Mouse (Mus musculus) G1E (cell line): ENCODE data around the gene Tcf21.

ENCODE experiments used
- CTCF ChIP-seq: IDR thresholded peaks from 2 replicates; pipeline ENCODE4 v1.5.1; 2012; ENCODE audit warnings: low read depth, low read length, inconsistent platforms, mixed read lengths
- GATA2 ChIP-seq: IDR thresholded peaks from 2 replicates; pipeline ENCODE4 v1.6.1; 2012; ENCODE audit warnings: low read depth, low read length, inconsistent platforms, borderline replicate concordance
- TAL1 ChIP-seq: conservative IDR thresholded peaks from 2 replicates; pipeline ENCODE4 v1.6.1; 2012; ENCODE audit warnings: low read depth, low read length, inconsistent platforms, mixed read lengths

DNA sequence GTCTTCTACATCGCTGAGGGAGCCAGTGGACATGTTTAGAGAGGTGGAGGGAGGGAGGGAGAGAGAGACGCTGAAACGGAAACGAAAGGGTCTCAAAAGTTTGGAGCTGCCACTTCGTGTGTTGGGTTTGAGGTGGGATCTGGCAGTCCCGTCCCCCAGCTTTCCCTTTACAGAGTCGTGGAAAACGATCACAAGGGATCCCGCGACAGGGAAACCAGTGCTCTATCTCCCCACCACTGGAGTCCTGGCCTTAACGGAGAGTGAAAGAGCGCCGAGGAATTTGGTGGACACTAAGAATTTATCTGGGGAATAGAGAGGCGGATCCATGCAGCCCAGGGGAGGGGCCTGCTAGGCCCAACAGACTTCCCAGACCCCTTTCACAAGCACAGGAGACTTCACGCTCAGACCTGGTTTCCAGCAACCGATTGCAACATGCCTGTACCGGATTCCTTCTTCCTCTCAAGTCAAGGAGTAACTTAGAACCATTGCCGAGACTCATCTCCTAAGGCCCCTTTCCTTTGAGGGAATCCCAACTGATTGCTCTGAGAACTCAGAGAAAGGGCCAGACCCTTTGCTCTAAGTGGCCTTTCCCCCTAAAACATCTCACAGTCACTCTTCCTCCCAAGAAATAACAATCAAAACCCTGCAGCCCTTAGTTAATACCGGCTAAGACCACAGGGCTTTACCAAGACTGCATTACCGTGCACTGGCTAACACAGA, at the start of gene Tcf21:
- no peak for TF ChIP-seq GATA2
- TF ChIP-seq CTCF: no peak
- no peak for TF ChIP-seq TAL1
